Mouse (Mus musculus) thymus, postnatal 0 days (tissue): ENCODE measurements around the gene Slc25a26. TPM values are rescaled to one million over a fixed set of nuclear protein-coding genes. Genes with fewer than 3 reads are reported as not detected.

Experiments
- DNase-seq: peaks from one replicate; pipeline ENCODE4 v3.0.0-alpha.2; 2015; ENCODE audit warnings: low spot score
- polyA plus RNA-seq: library from polyadenylated mRNA; unstranded; fragments of >200 nt; fragmentation: Nextera tagmentation; extraction: Ambion mirVana; gene quantifications from 2 replicates; pipeline ENCODE4 v1.2.1, GENCODE M21; 2015

The Slc25a26 gene
- polyA plus RNA-seq, 1 experiment from 2014 or later: 9.3 TPM

DNA sequence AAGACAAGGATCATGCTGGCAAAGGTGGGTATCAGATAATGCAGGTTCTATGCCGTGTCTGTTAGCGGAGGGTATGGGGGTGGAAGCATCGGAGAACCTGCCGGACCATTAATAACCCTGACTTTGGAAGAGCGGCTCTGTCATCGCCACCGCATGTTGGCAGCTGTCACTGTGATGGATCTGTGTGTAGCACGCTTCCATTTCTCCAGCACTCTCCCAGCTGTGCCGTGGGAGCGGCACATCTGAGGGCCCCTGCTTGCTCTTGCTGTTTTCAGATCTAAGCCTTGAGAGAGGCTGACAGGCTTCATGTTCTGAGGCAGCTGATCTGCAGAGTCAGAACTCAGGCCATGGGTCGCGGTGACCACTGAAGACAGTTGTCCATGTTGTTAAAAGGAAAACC is 98.3 kb downstream of the Slc25a26 start:
- no peak for DNase-seq

DNA sequence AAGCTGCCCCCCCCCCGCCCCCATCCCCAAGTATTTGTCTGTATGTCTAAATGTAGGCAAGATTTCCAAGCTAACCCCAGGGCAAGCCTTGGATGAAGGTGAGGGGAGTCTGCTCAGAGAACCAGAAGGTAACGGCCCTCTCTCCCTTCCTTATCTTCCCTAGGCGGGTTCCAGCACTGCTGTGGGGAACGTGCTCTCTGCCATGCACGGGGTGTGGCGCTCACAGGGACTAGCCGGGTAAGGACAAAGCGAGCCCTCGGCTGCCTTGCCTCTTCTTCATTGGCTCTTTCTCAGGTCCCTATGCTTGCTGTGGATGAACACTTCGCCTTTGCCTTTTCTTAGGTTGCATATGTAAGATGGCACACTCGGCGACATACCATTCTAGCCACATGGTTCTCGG is 98.9 kb downstream of the Slc25a26 start:
- no peak for DNase-seq

DNA sequence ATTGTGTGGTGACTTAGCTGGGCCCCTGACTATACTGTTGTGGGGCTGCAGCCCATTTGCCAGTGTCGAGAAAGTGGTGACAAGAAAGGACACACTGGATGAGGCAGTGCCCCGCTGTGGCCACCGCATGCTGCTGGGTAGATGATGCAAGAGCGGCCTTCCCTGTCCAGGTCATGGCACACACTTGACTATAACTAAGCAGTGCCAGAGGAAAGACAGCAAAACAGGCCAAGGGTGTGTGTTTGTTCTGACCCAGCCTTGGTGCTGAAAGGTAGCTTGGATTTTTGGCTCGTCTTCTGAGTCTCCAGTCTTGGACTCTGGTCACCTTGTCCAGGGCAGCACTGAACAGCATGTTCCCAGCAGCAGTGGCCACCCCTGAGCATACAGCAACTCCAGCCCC is 101.0 kb downstream of the Slc25a26 start:
- DNase-seq: no peak

DNA sequence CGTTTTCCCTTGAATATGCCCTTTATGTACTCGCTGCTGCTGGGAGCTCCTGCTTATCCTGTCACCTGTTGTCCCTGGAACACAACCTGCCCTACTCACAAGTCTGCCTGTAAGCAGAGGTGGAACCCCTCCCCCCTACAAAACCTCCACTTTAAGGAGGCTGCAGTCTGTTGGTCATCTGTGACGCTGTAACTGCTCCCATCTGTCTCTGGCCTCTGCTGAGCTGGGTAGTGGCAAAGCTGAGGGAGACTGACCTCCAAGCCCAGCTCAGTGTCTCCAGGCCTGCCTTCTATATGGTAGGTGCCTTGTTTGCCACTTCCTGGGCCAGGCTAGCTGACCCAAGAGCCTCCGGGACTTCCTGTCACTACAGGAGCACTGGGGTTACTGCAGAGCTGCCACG is 101.7 kb downstream of the Slc25a26 start:
- DNase-seq: no peak

DNA sequence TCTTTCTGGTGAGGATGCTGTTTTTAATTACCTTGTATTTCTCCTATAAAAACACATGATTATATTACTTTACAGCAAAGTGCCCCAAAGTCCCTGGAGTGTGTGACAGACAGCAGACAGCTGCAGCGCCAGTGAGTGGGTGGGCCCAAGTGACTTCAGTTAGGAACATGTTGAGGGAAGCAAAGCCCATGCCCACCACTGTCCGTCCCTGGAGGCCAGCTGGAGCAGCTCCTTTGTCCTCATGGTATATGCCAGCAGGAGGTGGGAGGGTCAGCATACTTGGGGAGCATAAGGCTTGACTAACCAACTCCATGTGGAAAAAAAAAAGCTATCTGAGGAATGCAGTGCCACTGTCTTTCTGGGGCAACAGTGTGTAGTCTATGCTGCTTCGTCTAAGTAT is 103.9 kb downstream of the Slc25a26 start:
- DNase-seq: no peak

DNA sequence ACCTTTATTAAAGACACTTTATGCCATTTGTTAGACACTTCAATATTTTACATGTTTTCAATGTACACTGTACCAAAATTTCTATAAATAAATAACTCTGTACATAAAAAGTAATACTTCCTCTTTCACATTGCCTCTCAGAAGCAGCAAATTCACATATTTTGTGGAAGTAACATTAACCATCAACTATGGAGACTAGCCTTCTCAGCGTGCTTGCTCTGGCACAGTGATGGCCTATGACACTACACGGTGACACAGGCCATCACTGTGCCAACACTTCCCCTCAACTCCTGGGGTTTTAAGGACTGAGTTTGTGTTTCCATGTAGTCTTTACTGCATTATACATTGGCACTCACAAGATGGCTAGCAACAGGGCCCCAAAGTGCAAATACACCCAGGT is 104.4 kb downstream of the Slc25a26 start:
- DNase-seq: no peak

DNA sequence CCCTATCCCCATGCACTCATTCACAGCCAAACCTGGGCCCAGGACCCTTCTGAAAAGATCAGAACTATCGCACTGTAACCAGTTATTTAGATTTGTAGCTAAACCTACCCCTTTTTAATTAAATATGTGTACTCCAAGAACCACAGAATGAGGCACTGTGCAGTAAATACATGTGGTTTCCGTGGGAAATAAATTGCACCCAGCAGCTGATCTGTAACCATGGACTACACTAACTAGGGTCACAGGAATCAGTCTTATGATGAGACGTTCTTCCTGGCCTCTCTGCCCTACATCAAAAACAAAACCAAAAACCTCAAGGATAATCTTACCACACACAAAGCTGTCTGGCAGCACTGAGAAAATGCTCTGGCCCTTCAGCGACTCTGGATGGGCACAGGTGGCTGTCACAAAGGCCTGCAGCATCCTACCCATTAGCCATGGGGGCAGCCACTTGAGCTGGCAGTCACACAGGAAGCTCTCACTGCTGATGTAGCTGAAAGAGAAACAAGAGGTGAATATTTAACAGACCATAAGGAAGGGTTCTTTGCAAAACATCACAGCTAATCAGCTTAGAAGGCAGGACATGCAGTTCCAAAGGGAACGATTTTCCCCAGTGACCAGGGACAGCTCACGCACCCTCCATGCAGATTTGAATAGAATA is 113.2 kb downstream of the Slc25a26 start:
- DNase-seq: no peak

DNA sequence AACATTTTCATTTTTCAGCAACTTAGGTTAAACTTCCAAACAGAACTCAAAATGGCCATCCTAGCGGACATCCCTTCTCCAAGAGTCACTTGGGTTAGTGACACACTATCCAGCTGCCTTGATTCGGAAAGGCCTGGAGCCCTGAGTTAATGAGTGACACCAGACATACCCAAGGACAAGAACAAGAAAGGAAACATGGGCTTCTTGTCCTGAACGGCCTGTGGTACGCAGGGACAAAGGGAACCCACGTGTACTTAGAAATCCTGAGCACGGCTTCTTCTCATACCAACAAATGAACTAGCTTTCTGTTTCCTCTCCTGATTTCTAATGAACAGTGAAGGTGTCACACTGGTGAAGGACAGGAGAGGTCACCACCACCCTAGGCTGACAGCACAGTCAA is 114.2 kb downstream of the Slc25a26 start:
- DNase-seq: no peak

DNA sequence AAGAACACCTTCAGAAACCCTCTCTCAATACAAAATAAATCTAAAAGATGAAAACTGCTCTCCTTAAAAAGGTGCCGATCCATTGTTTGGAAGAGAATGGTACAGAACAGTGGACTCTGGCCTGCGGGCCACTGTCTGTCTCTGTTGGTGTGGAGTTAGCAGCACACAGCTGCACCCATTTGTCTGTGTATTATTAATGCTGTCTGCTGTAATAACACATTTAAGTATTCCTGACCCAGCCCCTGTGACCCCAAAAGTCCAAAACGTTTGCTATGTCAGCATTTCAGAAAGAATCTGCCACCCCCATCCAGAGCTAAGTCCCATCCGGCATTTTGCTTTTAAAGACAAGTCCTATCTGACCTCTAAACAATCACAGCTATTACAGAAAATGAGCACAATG is 115.8 kb downstream of the Slc25a26 start:
- DNase-seq: no peak

DNA sequence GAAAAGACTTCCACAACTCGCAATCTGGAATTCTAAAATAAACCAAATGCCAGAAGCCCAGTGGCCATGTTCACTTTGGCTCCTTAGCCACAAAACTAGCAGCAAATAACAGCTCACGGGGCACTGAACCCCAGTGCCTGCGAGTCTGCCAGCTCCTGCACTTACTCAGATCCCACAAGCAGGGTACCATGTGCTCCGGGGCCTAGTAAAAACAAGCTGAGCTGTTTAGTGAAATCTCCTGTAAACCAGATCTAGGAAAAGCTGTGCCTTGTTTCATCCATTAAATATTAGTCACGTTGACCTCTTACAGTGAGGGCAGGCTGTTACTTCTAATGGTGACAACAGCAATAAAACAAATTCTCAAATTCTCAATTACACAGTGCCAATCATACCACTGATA is 118.5 kb downstream of the Slc25a26 start:
- no peak for DNase-seq

DNA sequence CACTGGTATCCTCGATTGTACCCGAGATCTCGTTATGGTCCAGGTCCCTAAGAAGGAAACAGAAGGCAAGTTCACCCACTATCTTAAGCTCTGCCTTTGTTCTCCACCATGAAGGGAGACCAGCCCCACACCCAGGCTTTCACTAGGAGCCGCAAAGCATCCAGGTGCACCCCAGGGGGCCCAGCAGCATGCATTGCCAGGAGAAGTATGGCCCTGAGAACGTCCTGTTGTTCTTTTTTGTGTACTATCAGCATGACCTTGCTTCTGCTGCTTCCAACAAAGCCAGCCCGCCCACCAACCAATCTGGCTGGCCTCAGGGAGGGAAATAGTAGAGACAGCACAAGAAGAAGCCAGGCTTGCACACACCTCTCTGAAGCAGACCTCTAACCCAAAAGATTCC is 120.2 kb downstream of the Slc25a26 start:
- peak; percentile 40 for DNase-seq

DNA sequence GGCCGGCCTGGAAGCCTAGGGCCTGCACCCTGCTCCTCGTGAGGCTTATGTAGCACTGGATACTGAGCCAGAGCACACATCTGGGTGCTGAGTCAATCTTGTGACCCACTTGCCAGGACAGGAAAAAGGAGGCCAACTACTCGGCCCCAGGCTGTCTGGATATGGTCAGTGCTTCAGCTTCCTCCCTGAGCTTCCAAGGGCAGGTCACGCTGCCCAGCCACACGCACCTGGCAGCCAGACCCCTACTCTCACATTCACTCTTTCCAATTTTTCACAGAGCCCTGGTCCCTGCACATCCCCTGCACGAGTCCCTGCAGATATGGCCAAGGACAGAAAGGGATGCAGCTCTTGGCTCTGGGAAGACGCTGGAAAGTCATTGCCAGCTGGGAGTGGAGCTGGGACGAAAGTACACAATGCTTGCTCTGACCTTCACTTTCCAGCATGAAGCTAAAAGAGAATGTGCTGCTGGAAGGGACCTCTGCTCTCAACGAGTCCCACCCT is 120.7 kb downstream of the Slc25a26 start:
- DNase-seq: no peak

DNA sequence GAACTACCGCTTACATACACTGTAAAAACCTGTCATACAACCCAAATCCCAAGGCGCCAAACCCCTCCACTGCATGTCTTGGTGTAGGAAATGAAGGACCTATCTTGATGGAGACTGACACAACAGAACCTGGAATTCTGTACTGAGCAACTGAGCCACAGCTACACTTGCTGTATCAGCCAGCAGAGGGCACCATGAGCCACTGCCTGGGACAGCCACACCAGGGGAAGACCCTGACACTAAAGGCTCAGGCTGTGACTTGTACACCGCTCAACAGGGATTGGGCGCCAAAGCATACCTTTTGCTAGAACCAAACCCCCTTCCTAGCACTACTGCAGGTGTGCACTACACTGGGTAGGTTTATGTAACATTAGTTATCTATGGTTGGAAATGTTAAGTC is 122.9 kb downstream of the Slc25a26 start:
- DNase-seq: peak; percentile 73

DNA sequence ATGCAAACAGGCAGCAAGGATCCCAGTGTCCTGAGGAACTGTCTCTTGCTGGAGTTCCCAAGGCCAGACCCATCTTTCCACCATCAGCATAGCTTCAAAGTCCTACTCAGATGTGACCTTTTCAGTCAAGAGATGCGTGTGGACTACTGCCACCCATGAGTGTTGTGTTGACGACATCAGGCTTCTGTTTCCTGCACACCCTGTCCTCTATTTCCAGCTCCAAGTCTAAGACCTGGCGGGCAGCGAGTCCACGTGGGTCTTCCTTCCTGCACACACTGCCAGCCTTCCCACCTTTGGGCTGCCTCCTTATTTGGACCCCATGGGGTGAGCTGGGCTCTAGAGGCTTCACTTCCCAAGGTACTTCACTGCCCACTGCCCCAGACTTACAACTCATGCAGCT is 124.4 kb downstream of the Slc25a26 start:
- DNase-seq: no peak

DNA sequence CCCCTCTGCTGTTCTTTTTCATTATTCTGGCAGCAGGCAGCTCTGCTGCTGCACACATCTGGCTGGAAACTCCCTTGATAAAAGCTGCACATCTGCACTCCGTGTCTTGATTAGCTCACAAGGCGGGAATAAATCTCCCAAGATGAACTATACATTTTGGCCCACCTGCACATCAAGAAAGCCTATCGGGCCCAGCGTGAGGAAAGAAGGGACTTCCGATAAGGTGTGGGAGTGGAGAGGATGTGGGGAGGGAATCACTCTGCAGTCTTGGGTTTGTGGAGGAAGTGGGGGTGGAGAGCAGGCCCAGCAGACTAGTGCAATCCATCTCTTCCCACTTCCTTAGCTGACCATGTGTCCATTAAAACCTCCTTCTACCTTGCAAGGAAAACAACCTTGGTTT is 125.8 kb downstream of the Slc25a26 start:
- DNase-seq: no peak

DNA sequence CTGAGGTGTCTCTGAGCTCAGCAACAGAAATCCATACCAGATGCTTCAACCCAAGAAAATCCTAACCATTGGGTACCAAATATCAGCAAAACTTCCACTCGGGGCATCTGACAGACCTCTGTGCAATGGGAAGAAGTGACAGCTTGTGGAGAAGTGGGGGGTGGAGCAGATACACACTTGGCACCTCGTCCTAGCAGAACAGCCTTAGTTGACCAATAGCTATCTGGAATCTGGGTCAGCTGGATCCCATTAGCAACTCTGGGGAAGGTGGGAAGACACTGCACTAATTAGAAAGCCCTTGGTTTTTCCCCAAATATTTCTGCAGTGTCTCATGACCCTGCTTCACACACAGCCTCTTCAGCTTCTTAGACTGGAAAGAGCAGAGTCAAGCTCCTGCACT is 126.7 kb downstream of the Slc25a26 start:
- no peak for DNase-seq

DNA sequence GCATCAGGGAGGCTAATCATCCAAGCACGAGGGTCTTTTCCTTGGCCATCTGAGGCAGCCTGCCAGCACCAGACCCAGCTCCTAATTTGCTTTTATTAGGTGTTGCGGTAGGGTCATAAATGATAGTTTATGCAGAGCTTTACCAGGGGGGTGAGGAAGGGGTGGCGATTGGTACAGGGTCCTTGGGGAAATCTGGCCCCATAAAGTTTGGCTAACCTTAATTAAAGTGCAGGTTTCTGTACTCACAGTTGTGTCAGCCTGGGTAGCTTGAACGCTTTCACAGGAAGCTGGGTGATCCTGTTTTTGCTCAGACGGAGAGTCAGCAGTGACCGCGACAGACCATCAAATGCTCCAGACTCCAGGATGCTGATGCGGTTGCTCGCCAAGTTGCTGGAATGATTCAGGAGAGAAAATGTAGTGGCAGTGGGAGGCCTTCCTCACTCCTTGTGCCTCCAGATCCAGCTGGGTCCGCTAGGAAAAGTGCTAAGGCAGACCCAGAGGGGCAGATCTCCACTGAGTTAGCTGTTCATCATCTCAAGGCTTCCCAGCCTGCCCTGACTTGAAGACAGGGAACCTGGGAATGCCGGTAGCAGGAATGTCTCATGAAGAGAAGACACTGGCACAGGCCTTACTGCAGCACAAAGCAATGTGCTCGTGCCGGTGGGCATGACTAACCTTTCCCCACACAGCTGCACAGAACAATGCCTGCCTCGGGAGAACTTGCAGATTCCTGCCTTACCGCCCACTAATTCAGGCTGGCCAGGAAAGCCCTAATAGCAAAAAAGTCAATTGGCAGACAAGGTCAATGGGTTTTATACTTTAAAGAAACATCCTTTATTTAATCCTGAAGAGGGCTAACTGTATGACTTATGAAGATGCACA is 127.8 kb downstream of the Slc25a26 start:
- no peak for DNase-seq

DNA sequence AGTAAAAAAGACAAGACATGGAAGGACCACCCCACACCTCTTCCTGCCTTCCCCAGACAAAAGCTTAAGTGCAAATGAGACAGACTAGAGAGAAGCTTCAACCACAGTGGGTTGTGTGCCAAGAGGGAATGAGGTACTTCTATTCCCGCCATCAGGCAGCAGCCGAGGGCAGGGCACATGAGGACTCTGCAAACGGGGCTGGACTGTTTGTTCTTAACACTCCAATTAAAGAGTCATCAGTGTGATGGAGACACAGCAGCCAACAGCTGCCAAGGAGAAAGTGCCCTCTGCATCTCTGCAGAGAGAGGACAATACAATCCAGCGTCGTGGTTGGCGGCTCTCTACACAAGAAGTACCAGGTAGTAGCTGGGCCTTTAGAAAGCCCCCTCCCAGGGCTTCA is 128.7 kb downstream of the Slc25a26 start:
- DNase-seq: no peak

DNA sequence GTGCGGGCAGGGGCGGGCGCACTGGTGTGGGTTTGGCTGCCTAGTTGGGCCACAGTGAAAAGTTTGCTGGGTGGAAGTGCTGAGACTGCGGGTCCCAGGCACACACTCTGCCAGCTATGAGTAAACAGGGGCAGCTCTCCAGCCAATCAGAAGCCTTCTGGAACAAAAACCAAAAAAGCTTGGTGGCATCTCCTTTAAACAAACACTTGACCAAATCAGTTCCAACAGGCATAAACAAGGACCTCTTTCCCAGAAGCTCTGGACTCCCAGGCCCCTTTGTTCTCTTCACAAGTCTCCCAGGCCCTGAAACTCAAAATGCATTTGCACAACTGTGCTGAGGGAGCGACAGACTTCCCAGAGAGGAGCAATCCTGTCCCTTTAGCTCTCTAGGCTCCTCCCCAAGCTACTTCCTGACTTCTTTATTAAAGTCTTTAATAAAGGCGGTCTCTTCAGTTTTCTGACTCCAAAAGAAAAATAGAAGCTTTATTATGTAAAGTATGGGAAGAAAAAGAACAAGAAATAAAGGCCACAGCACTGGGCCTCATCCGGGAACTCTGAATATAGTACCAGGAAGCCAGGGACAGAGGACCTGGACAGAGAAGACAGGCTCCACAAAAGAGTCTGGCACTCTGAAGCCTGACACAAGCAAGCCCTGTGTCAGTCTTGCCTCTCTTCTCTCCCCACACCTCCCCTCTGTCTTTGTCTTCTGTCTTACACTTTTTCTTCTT is 131.1 kb downstream of the Slc25a26 start:
- DNase-seq: no peak

DNA sequence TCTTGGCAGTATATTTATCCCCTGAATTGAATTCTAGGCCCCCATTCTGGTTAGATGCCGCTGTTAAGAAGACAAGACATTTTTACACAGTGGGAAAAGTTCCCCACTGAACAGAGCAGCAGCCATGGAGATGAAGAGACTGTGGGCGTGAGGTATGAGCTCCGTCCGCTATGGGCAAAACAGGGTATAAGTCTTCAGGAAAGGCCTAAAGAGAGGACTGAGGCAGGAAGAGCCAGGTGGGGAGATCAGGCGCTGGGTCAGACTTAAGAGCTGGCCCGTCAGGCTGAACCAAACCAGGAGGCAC is 131.6 kb downstream of the Slc25a26 start:
- DNase-seq: no peak

DNA sequence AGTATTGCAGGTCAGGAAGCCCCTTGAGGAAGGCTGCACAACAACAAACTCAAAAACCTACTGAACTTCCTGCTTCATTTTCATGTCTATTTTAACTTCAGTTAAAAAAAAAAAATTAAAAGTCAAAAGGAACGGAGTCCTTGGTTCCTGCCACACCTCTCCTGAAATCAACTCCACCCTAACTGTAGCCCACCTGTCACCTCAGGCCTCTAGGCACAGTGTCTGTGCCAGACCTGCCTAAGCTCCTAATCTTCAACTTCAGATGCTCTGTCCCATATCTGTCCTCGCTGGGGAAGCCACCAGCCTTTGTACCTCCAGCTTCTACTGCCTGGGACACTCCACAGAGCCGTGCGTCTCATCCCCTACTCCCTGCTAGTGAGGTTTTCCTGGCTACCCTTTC is 134.1 kb downstream of the Slc25a26 start:
- DNase-seq: peak; percentile 37

DNA sequence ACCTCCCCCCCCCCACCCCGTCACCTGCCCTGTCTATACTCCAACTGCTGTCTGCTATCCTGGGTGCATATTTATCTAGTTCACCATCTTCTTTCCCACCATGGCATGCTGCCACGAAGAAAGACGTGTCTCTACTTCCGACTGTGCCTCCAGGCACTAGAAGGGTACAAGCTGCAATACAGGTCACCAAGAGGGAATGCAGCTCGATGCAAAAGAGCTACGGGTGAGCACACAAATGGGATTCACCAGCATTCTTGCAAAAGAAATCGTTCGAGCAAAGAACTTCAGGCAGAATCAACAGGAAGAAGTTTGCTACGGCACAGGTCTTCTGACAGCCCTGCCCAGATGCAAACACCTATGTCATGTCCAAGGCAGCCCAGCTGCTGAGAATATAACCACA is 134.6 kb downstream of the Slc25a26 start:
- DNase-seq: no peak
